Mouse (Mus musculus) heart, embryonic 15.5 days (tissue): Measurements from ENCODE around the gene Gm16381. TPM values are rescaled to one million over a fixed set of nuclear protein-coding genes. Genes with fewer than 3 reads are reported as not detected.
"Not testable (repeated sequence)": the region's sequence is repeated elsewhere in the genome, so short reads cannot be mapped to it uniquely, and the experiment has no call there.

Source experiments
- ATAC-seq: fragments of 200-750 bp; cut with Nextera tagmentation; replicated peaks from 2 replicates; pipeline ENCODE4 v1.8.0; 2017; ENCODE audit warnings: low read depth, moderate TSS enrichment; ENCODE audit not compliant: insufficient number of reproducible peaks, insufficient read depth, low FRiP score
- H3K27ac ChIP-seq: fragments of 300-500 bp; sonication (generic); 2 replicates; pipeline ENCODE4 v1.5.1; 2015; ENCODE audit warnings: mild to moderate bottlenecking, inconsistent platforms
- H3K27me3 ChIP-seq: fragments of 300-500 bp; sonication (generic); 2 replicates; pipeline ENCODE4 v1.6.1; 2015; ENCODE audit warnings: inconsistent platforms
- H3K36me3 ChIP-seq: fragments of 300-500 bp; sonication (generic); 2 replicates; pipeline ENCODE4 v1.6.1; 2015; ENCODE audit warnings: mild to moderate bottlenecking, inconsistent platforms
- H3K4me1 ChIP-seq: fragments of 300-500 bp; sonication (generic); replicated peaks from 2 replicates; pipeline ENCODE4 v1.6.1; 2015; ENCODE audit warnings: inconsistent platforms
- H3K4me2 ChIP-seq: fragments of 300-500 bp; sonication (generic); 2 replicates; pipeline ENCODE4 v1.6.1; 2015; ENCODE audit warnings: inconsistent platforms, mild to moderate bottlenecking, moderate library complexity
- H3K4me3 ChIP-seq: fragments of 300-500 bp; sonication (generic); 2 replicates; pipeline ENCODE4 v1.5.1; 2015; ENCODE audit warnings: mild to moderate bottlenecking, inconsistent platforms
- H3K9ac ChIP-seq: fragments of 300-500 bp; sonication (generic); 2 replicates; pipeline ENCODE4 v1.6.1; 2015; ENCODE audit warnings: mild to moderate bottlenecking, inconsistent platforms
- H3K9me3 ChIP-seq: fragments of 300-500 bp; sonication (generic); replicated peaks from 2 replicates; pipeline ENCODE4 v1.6.1; 2016; ENCODE audit warnings: inconsistent platforms
- WGBS: fragments of 180-500 bp; shearing (Covaris S2); methylation state at CpG from one replicate; pipeline ENCODE4 v1.1.7; 2015; ENCODE audit warnings: mixed read lengths; 5-methylcytosine and 5-hydroxymethylcytosine counted together
- polyA plus RNA-seq: library from polyadenylated mRNA; unstranded; fragments of >200 nt; fragmentation: Nextera tagmentation; extraction: Ambion mirVana; gene quantifications from 2 replicates; pipeline ENCODE4 v1.2.1, GENCODE M21; 2015

Gm16381 gene
- not detected in 2 replicates for polyA plus RNA-seq

DNA sequence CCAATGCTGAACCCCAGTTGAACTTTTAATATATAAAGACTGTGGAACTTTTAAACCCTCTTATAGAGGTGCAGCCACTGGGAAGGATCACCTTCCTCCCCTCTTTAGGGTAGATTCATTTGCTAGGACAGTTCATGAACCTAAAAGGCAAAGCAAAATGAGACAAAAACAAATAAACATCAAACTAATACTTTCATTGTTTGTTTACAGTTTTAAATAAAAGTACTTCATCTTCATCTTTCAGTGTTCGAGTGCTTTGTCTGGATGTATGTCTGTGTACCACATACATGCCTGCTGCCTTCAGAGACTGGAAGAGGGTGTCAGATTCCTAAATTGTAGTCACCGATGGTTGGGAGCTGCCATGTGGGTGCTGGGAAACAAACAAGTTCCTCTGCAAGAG is at the start of gene Gm16381:
Gene Gm16381, minus strand, starts transcription at position 101 of the 400 bp plus-strand sequence.
- not testable (repeated sequence) for H3K27me3 ChIP-seq, ATAC-seq
- 72% methylated on average over 2 of the region's 2 CpGs for WGBS

DNA sequence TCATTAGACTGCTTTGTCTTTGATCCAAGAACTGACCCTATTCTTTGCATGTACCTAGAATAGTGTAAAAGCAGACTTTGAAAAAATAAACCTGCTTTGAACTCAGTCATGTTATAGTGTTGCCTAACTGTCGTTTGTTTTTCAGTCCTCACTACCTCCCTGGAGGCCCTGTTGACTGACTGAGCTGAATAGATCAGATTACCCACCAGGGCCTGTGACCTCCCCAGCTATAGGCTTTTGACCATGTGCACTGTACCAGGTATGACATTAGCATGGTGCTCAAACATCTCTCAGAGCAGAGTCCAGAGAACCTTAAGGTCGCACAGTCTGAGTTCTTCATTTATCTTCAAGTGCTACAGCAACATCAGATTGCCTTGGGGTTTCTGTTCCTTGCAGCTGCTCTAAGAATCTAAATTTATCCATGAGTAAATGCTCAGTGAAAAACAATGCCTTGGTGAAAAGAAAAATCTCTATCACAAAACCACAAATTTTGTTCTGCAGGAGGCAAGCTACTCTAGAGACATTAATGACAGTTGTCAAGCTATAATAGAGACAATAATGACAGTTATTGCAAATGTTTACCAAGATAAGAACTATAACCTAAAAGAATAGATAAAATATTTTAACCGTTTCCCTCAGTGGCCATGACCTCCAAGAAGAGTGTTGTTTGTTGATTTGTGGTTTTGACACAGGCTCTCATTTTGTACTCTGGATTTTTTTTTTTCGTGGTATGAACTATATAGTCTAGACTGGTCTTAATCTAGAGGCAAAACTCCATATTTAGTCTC is 8.7 kb upstream of the Gm16381 start:
- not testable (repeated sequence) for H3K9me3 ChIP-seq, H3K27ac ChIP-seq, H3K36me3 ChIP-seq, H3K27me3 ChIP-seq, H3K4me1 ChIP-seq, H3K9ac ChIP-seq, H3K4me3 ChIP-seq, H3K4me2 ChIP-seq, ATAC-seq
- WGBS = 59% methylated on average over 2 of the region's 4 CpGs

More for the DNA sequence above, at the start of gene Gm16381:
- not testable (repeated sequence) for H3K36me3 ChIP-seq, H3K9me3 ChIP-seq, H3K4me1 ChIP-seq, H3K9ac ChIP-seq, H3K27ac ChIP-seq, H3K4me3 ChIP-seq, H3K4me2 ChIP-seq

DNA sequence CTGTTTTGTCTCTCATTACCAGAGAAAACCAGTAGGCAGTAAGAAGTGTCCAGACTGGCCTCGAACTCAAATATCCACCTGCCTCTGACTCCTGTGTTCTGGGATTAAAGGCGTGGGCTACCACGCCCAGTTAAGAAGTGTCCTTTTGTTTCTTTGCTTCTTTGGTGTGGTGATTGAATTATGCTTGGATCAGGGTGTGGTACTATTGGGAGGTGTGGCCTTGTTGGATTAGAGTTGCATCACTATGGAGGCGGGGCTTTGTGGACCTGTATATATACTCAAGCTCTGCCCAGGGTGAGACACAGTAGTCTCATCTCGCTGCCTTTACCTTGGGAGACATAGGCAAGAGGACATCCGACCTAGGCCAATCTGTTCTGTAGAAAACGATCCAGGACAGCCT is 25.9 kb downstream of the Gm16381 start, which contains the start of gene Gm4027:
Gene Gm4027, plus strand, starts transcription at position 301 of the 400 bp plus-strand sequence.
- not testable (repeated sequence) for H3K4me2 ChIP-seq, H3K27me3 ChIP-seq, H3K9ac ChIP-seq, H3K27ac ChIP-seq, ATAC-seq, H3K4me1 ChIP-seq, H3K36me3 ChIP-seq, H3K4me3 ChIP-seq, H3K9me3 ChIP-seq
- 74% methylated on average over 5 of the region's 7 CpGs for WGBS

DNA sequence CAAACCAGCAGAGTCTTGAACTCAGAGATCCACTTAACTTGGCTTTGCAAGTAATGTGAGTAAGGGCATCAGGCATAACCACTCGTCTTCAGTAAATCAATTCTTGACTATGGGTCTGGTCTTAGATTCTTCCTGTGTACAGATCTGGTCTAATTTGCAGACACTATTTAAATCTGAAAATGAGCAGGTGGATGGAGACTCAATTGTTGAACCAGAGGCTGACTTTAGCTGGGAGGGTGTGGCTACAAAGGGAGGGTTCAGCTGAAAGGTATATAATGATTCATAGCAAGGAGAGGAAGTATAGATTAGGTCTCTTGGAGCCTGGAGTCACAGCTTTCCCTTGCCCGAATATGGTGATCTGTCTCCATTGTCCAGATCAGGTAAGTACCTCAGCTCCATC is 42.0 kb downstream of the Gm16381 start, which contains the start of gene Oog1:
Gene Oog1, plus strand, starts transcription at position 301 of the 400 bp plus-strand sequence.
- H3K4me3 ChIP-seq, H3K4me1 ChIP-seq, ATAC-seq, H3K9ac ChIP-seq, H3K4me2 ChIP-seq, H3K27me3 ChIP-seq, H3K36me3 ChIP-seq, H3K27ac ChIP-seq, H3K9me3 ChIP-seq: not testable (repeated sequence)
- 67% methylated on average over 1 of the region's 2 CpGs for WGBS

DNA sequence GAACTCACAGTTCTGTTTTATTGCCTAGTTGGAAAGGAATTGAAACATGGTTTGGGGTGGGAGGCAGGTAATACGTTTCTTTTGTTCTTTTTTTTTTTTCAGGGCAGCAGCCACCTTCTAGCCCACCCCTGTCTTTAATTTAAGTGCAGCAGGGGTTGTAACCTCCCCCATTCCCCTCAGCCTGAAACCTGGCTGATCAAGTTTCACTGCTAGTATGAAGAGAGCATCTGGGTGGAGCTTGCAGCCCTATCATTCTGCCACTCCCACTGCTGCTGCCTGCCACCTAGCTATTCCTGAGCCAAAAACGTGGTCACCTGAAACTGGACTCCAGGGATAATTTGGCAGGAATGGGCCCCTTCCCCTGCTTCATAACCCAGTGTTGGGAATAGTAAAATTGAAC is 43.0 kb downstream of the Gm16381 start:
- not testable (repeated sequence) for H3K4me1 ChIP-seq, H3K36me3 ChIP-seq, H3K4me2 ChIP-seq, H3K27ac ChIP-seq, H3K27me3 ChIP-seq, H3K4me3 ChIP-seq, H3K9me3 ChIP-seq, ATAC-seq, H3K9ac ChIP-seq
- 2% methylated on average over 2 of the region's 2 CpGs for WGBS

Other genes with a start within 250 kb of the Gm16381 start
- 221 and 261 TPM in 2 replicates for gene Slirp, start 200.7 kb downstream of the Gm16381 start, polyA plus RNA-seq
- gene Alkbh1, start 200.6 kb downstream of the Gm16381 start, polyA plus RNA-seq = 33.4 and 35.6 TPM in 2 replicates
- 71.0 and 75.3 TPM in 2 replicates for gene Snw1, start 172.3 kb downstream of the Gm16381 start, polyA plus RNA-seq
- gene Gm5788, start 149.9 kb downstream of the Gm16381 start, polyA plus RNA-seq = not detected in 2 replicates
- gene Gm8300, start 130.3 kb downstream of the Gm16381 start, polyA plus RNA-seq = not detected in 2 replicates
- not detected in 2 replicates for gene Oog1, start 41.9 kb downstream of the Gm16381 start, polyA plus RNA-seq
- gene Gm4027, start 25.8 kb downstream of the Gm16381 start, polyA plus RNA-seq = not detected in 2 replicates
- not detected in 2 replicates for gene Gm21319, start 131.1 kb upstream of the Gm16381 start, polyA plus RNA-seq
- gene Gm21936, start 150.9 kb upstream of the Gm16381 start, polyA plus RNA-seq = not detected in 2 replicates
- gene BB287469, start 172.0 kb upstream of the Gm16381 start, polyA plus RNA-seq = not detected in 2 replicates
- gene Gm2001, start 197.7 kb upstream of the Gm16381 start, polyA plus RNA-seq = not detected in 2 replicates
- gene Gm2016, start 229.5 kb upstream of the Gm16381 start, polyA plus RNA-seq = not detected in 2 replicates